Mouse (Mus musculus): Measurements from ENCODE around the gene Gtpbp4.
"Not testable (repeated sequence)": the region's sequence is repeated elsewhere in the genome, so short reads cannot be mapped to it uniquely, and the experiment has no call there.

DNA sequence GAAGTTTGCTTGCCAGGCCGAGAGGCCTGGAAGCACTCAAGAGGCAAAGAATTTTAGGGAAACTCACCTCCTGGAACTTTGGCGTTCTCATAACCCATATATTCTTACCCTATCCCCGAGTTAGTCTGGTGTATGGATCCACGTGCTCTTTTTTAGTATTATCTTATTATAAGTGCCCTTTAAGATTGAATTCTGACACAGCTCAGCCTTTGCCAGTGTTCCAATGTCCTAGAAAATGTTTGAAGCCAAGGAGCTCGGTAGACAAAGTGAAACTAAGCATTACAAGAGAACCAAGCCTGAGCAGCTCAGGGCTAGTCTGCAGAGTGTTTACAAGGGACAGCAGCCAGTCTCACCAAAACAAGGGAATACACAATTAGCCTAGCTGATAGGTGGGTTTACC lies 33.6 kb downstream of the Gtpbp4 start:
- not testable (repeated sequence) for TF ChIP-seq POLR2A (IDR thresholded peaks at IDR 0.05; ENCODE audit: borderline replicate concordance, extremely low read depth, low read depth, low read length); CTCF (IDR thresholded peaks at IDR 0.05; ENCODE audit: insufficient read depth, low read length)
